Mouse (Mus musculus) intestine, embryonic 14.5 days (tissue): ENCODE measurements around the gene A4galt. TPM values are rescaled to one million over a fixed set of nuclear protein-coding genes. Genes with fewer than 3 reads are reported as not detected.
"Not testable (repeated sequence)": the region's sequence is repeated elsewhere in the genome, so short reads cannot be mapped to it uniquely, and the experiment has no call there.

Experiments
- ATAC-seq: fragments of 200-750 bp; cut with Nextera tagmentation; replicated peaks from 2 replicates; pipeline ENCODE4 v1.8.0; 2017; ENCODE audit warnings: low read depth, moderate number of reproducible peaks, moderate TSS enrichment, moderate library complexity; ENCODE audit not compliant: low FRiP score, low TSS enrichment
- DNase-seq: peaks from one replicate; pipeline ENCODE4 v3.0.0-alpha.2; 2018; ENCODE audit warnings: low spot score
- H3K27ac ChIP-seq: fragments of 300-500 bp; sonication (generic); 2 replicates; pipeline ENCODE4 v1.5.1; 2014; ENCODE audit warnings: low read depth, mild to moderate bottlenecking, control low read depth
- H3K27me3 ChIP-seq: fragments of 300-500 bp; sonication (generic); replicated peaks from 2 replicates; pipeline ENCODE4 v1.6.1; 2014; ENCODE audit warnings: low read length, control low read depth; ENCODE audit not compliant: control insufficient read depth, insufficient read depth
- H3K36me3 ChIP-seq: fragments of 300-500 bp; sonication (generic); 2 replicates; pipeline ENCODE4 v1.6.1; 2014; ENCODE audit warnings: low read length, control low read depth; ENCODE audit not compliant: control insufficient read depth, insufficient read depth
- H3K4me1 ChIP-seq: fragments of 300-500 bp; sonication (generic); replicated peaks from 2 replicates; pipeline ENCODE4 v1.6.1; 2014; ENCODE audit warnings: low read length, control low read depth, mixed read lengths; ENCODE audit not compliant: control insufficient read depth, insufficient read depth
- H3K4me2 ChIP-seq: fragments of 300-500 bp; sonication (generic); 2 replicates; pipeline ENCODE4 v1.6.1; 2014; ENCODE audit warnings: low read length
- H3K4me3 ChIP-seq: fragments of 300-500 bp; sonication (generic); 2 replicates; pipeline ENCODE4 v1.5.1; 2014; ENCODE audit warnings: low read depth, low read length, control low read depth, mixed read lengths
- H3K9ac ChIP-seq: fragments of 300-500 bp; sonication (generic); 2 replicates; pipeline ENCODE4 v1.6.1; 2014; ENCODE audit warnings: mild to moderate bottlenecking, low read length
- H3K9me3 ChIP-seq: fragments of 300-500 bp; sonication (generic); 2 replicates; pipeline ENCODE4 v1.6.1; 2016; ENCODE audit warnings: low read length, control low read depth; ENCODE audit not compliant: control insufficient read depth
- WGBS: fragments of 180-500 bp; shearing (Covaris S2); extraction: QIAGEN DNeasy Blood & Tissue Kit; methylation state at CpG from one replicate; pipeline ENCODE4 v1.1.7; 2014; 5-methylcytosine and 5-hydroxymethylcytosine counted together
- polyA plus RNA-seq: library from polyadenylated mRNA; unstranded; fragments of >200 nt; fragmentation: Nextera tagmentation; extraction: Ambion mirVana; gene quantifications from 2 replicates; pipeline ENCODE4 v1.2.1, GENCODE M21; 2014

The A4galt gene
- polyA plus RNA-seq, 1 experiment from 2014 or later = 3.4 TPM

GRCm38 (mm10) chr15:83277451-83277850, 25.9 kb upstream of the A4galt start:
- H3K4me2 ChIP-seq = no peak overlapping the region
- H3K4me1 ChIP-seq = no peaks in the 10 kb centered on the region
- H3K9ac ChIP-seq = no peak overlapping the region
- no peaks in the 10 kb centered on the region for H3K36me3 ChIP-seq
- no peak for DNase-seq
- no peak overlapping the region for H3K4me3 ChIP-seq
- no peak overlapping the region for H3K27ac ChIP-seq
- H3K27me3 ChIP-seq = no peaks in the 10 kb centered on the region
- WGBS = 74% methylated on average over 4 of the region's 4 CpGs
- H3K9me3 ChIP-seq = no peaks in the 10 kb centered on the region
- ATAC-seq = no peak

- H3K4me2 ChIP-seq, H3K36me3 ChIP-seq, H3K27ac ChIP-seq, DNase-seq, H3K9me3 ChIP-seq, H3K4me3 ChIP-seq, H3K27me3 ChIP-seq, H3K9ac ChIP-seq, H3K4me1 ChIP-seq, ATAC-seq: not testable (repeated sequence)
Measured at GRCm38 (mm10) chr15:83274237-83274636, 22.7 kb upstream of the A4galt start.

- H3K27ac ChIP-seq = no peak overlapping the region
- no peaks in the 10 kb centered on the region for H3K27me3 ChIP-seq
- H3K9me3 ChIP-seq = no peaks in the 10 kb centered on the region
- no peak overlapping the region for H3K9ac ChIP-seq
- no peak overlapping the region for H3K4me2 ChIP-seq
- no peak for DNase-seq
- WGBS = 89% methylated on average over 2 of the region's 2 CpGs
- no peaks in the 10 kb centered on the region for H3K4me1 ChIP-seq
- no peak overlapping the region for H3K4me3 ChIP-seq
- no peak for ATAC-seq
- H3K36me3 ChIP-seq = no peaks in the 10 kb centered on the region
Measured at GRCm38 (mm10) chr15:83273017-83273416, 21.4 kb upstream of the A4galt start.

- not testable (repeated sequence) for H3K27ac ChIP-seq, H3K27me3 ChIP-seq, H3K9ac ChIP-seq, H3K9me3 ChIP-seq, H3K36me3 ChIP-seq, ATAC-seq, H3K4me1 ChIP-seq, DNase-seq, H3K4me3 ChIP-seq, H3K4me2 ChIP-seq
- WGBS = 22% methylated on average over 9 of the region's 9 CpGs
Measured at GRCm38 (mm10) chr15:83271221-83271620, 19.6 kb upstream of the A4galt start.

GRCm38 (mm10) chr15:83269985-83270384, 18.4 kb upstream of the A4galt start:
- H3K27ac ChIP-seq, H3K9ac ChIP-seq, ATAC-seq, H3K4me3 ChIP-seq, H3K9me3 ChIP-seq, H3K36me3 ChIP-seq, H3K27me3 ChIP-seq, DNase-seq, H3K4me2 ChIP-seq, H3K4me1 ChIP-seq: not testable (repeated sequence)
- 67% methylated on average over 6 of the region's 6 CpGs for WGBS

- H3K9ac ChIP-seq, H3K4me3 ChIP-seq, H3K27ac ChIP-seq, ATAC-seq, H3K36me3 ChIP-seq, H3K4me2 ChIP-seq, H3K27me3 ChIP-seq, H3K4me1 ChIP-seq, DNase-seq, H3K9me3 ChIP-seq: not testable (repeated sequence)
- WGBS = 35% methylated on average over 6 of the region's 7 CpGs
Measured at GRCm38 (mm10) chr15:83268428-83268827, 16.9 kb upstream of the A4galt start.

GRCm38 (mm10) chr15:83265269-83265668, 13.7 kb upstream of the A4galt start:
- DNase-seq = no peak
- WGBS = 7% methylated on average over 1 of the region's 1 CpGs
- no peak for ATAC-seq

GRCm38 (mm10) chr15:83263405-83263804, 11.8 kb upstream of the A4galt start:
- no peaks in the 10 kb centered on the region for H3K36me3 ChIP-seq
- WGBS = 79% methylated on average over 5 of the region's 5 CpGs
- H3K27me3 ChIP-seq = no peaks in the 10 kb centered on the region
- H3K9me3 ChIP-seq = no peaks in the 10 kb centered on the region
- no peak overlapping the region for H3K27ac ChIP-seq
- H3K4me3 ChIP-seq = no peak overlapping the region
- DNase-seq = no peak
- no peak overlapping the region for H3K4me2 ChIP-seq
- H3K4me1 ChIP-seq = no peaks in the 10 kb centered on the region
- ATAC-seq = no peak
- no peak overlapping the region for H3K9ac ChIP-seq

More at GRCm38 (mm10) chr15:83265269-83265668, 13.7 kb upstream of the A4galt start:
- Histone ChIP-seq H3K9ac (no peak overlapping the region), H3K27me3 (no peaks in the 10 kb centered on the region), H3K4me1 (no peaks in the 10 kb centered on the region), H3K27ac (no peak overlapping the region), H3K36me3 (no peaks in the 10 kb centered on the region), H3K9me3 (no peaks in the 10 kb centered on the region), H3K4me3 (no peak overlapping the region), H3K4me2 (no peak overlapping the region)

GRCm38 (mm10) chr15:83257906-83258305, 6.3 kb upstream of the A4galt start:
- Histone ChIP-seq H3K9me3 (no peaks in the 10 kb centered on the region), H3K4me1 (no peaks in the 10 kb centered on the region), H3K4me3 (no peak overlapping the region), H3K27ac (no peak overlapping the region), H3K27me3 (no peaks in the 10 kb centered on the region), H3K4me2 (no peak overlapping the region), H3K9ac (no peak overlapping the region), H3K36me3 (no peaks in the 10 kb centered on the region)
- DNase-seq (peak; percentile 60), ATAC-seq (no peak)
- WGBS = 66% methylated on average over 13 of the region's 13 CpGs
